Mouse (Mus musculus) embryonic facial prominence, embryonic 15.5 days (tissue): ENCODE results near the gene Uba2. TPM values are rescaled to one million over a fixed set of nuclear protein-coding genes. Genes with fewer than 3 reads are reported as not detected.

Experiments
- polyA plus RNA-seq: library from polyadenylated mRNA; unstranded; fragments of >200 nt; fragmentation: Nextera tagmentation; extraction: Ambion mirVana; gene quantifications from 2 replicates; pipeline ENCODE4 v1.2.1, GENCODE M21; 2015

Uba2 gene
- polyA plus RNA-seq, 1 experiment from 2014 or later: 187 TPM

Other genes with a start within 250 kb of the Uba2 start
- gene Scgb2b26, start 224.6 kb downstream of the Uba2 start, polyA plus RNA-seq: not detected in 2 replicates
- gene Scgb2b27, start 155.7 kb downstream of the Uba2 start, polyA plus RNA-seq: not detected in 2 replicates
- gene Scgb1b27, start 148.1 kb downstream of the Uba2 start, polyA plus RNA-seq: not detected in 2 replicates
- gene Scgb1b30, start 74.2 kb downstream of the Uba2 start, polyA plus RNA-seq: not detected in 2 replicates
- 6.8 and 7.4 TPM in 2 replicates for gene Wtip, start 36.3 kb downstream of the Uba2 start, polyA plus RNA-seq
- 56.9 and 60.8 TPM in 2 replicates for gene Pdcd2l, start 27.1 kb upstream of the Uba2 start, polyA plus RNA-seq
- 277 and 278 TPM in 2 replicates for gene Gpi1, start 60.7 kb upstream of the Uba2 start, polyA plus RNA-seq
- 0.46 TPM in 1 of 2 replicates, not detected in the other for gene Gm6096, start 81.4 kb upstream of the Uba2 start, polyA plus RNA-seq
- 25.8 and 26.8 TPM in 2 replicates for gene 4931406P16Rik, start 144.0 kb upstream of the Uba2 start, polyA plus RNA-seq
- gene Lsm14a, start 223.7 kb upstream of the Uba2 start, polyA plus RNA-seq: 90.3 and 95.4 TPM in 2 replicates